Mouse (Mus musculus): Measurements from ENCODE around the gene Ptov1. TPM values are rescaled to one million over a fixed set of nuclear protein-coding genes. Genes with fewer than 3 reads are reported as not detected.
A peak's percentile ranks its signal among the peaks of the same experiment; 100 is the strongest.

The Ptov1 gene
- total RNA-seq (2014; fragmentation: Nextera tagmentation) (79.6 and 88.8 TPM in 2 replicates), total RNA-seq (2017) (19.6 and 40.9 TPM in 2 replicates)

- ATAC-seq (replicated peaks; ENCODE audit: low FRiP score, low TSS enrichment, poor library complexity, severe bottlenecking) = peak; percentile 84
Measured at GRCm38 (mm10) chr7:44869697-44870528, at the start of gene Ptov1. Gene Ptov1 (minus strand): TSS chr7:44869788.

GRCm38 (mm10) chr7:44919127-44919526 is 49.5 kb upstream of the Ptov1 start:
- ATAC-seq (replicated peaks; ENCODE audit: low FRiP score, low TSS enrichment, poor library complexity, severe bottlenecking) = no peak

GRCm38 (mm10) chr7:44918219-44918618 is 48.6 kb upstream of the Ptov1 start:
- ATAC-seq (replicated peaks; ENCODE audit: low FRiP score, low TSS enrichment, poor library complexity, severe bottlenecking) = no peak

- no peak for ATAC-seq (replicated peaks; ENCODE audit: low FRiP score, low TSS enrichment, poor library complexity, severe bottlenecking)
Measured at GRCm38 (mm10) chr7:44916881-44917280, 47.3 kb upstream of the Ptov1 start.

GRCm38 (mm10) chr7:44916191-44916590 is 46.6 kb upstream of the Ptov1 start:
- ATAC-seq (replicated peaks; ENCODE audit: low FRiP score, low TSS enrichment, poor library complexity, severe bottlenecking) = no peak

- no peak for ATAC-seq (replicated peaks; ENCODE audit: low FRiP score, low TSS enrichment, poor library complexity, severe bottlenecking)
Measured at GRCm38 (mm10) chr7:44915314-44915713, 45.7 kb upstream of the Ptov1 start.

- no peak for ATAC-seq (replicated peaks; ENCODE audit: low FRiP score, low TSS enrichment, poor library complexity, severe bottlenecking)
Measured at GRCm38 (mm10) chr7:44914396-44914795, 44.8 kb upstream of the Ptov1 start.

GRCm38 (mm10) chr7:44908706-44909476 is 39.3 kb upstream of the Ptov1 start:
- ATAC-seq (replicated peaks; ENCODE audit: low FRiP score, low TSS enrichment, poor library complexity, severe bottlenecking) = no peak

- no peak for ATAC-seq (replicated peaks; ENCODE audit: low FRiP score, low TSS enrichment, poor library complexity, severe bottlenecking)
Measured at GRCm38 (mm10) chr7:44905430-44905829, 35.8 kb upstream of the Ptov1 start.

GRCm38 (mm10) chr7:44901230-44901722 is 31.7 kb upstream of the Ptov1 start:
- ATAC-seq (replicated peaks; ENCODE audit: low FRiP score, low TSS enrichment, poor library complexity, severe bottlenecking) = peak; percentile 31

- no peak for ATAC-seq (replicated peaks; ENCODE audit: low FRiP score, low TSS enrichment, poor library complexity, severe bottlenecking)
Measured at GRCm38 (mm10) chr7:44900632-44901031, 31.0 kb upstream of the Ptov1 start.

GRCm38 (mm10) chr7:44898607-44899006 is 29.0 kb upstream of the Ptov1 start:
- ATAC-seq (replicated peaks; ENCODE audit: low FRiP score, low TSS enrichment, poor library complexity, severe bottlenecking) = no peak

GRCm38 (mm10) chr7:44896499-44896898 is 26.9 kb upstream of the Ptov1 start:
- no peak for ATAC-seq (replicated peaks; ENCODE audit: low FRiP score, low TSS enrichment, poor library complexity, severe bottlenecking)

GRCm38 (mm10) chr7:44895593-44896434 is 26.2 kb upstream of the Ptov1 start, which contains the start of gene Fuz:
Gene Fuz (plus strand): TSS chr7:44896079.
- ATAC-seq (replicated peaks; ENCODE audit: low FRiP score, low TSS enrichment, poor library complexity, severe bottlenecking) = peak; percentile 67

GRCm38 (mm10) chr7:44895206-44895592 is 25.6 kb upstream of the Ptov1 start:
- no peak for ATAC-seq (replicated peaks; ENCODE audit: low FRiP score, low TSS enrichment, poor library complexity, severe bottlenecking)

GRCm38 (mm10) chr7:44894175-44894574 is 24.6 kb upstream of the Ptov1 start:
- no peak for ATAC-seq (replicated peaks; ENCODE audit: low FRiP score, low TSS enrichment, poor library complexity, severe bottlenecking)

GRCm38 (mm10) chr7:44893197-44893596 is 23.6 kb upstream of the Ptov1 start:
- no peak for ATAC-seq (replicated peaks; ENCODE audit: low FRiP score, low TSS enrichment, poor library complexity, severe bottlenecking)

GRCm38 (mm10) chr7:44892276-44892921 is 22.8 kb upstream of the Ptov1 start, which contains the start of gene Med25:
Gene Med25 (minus strand): TSS chr7:44892712.
- ATAC-seq (replicated peaks; ENCODE audit: low FRiP score, low TSS enrichment, poor library complexity, severe bottlenecking) = peak; percentile 51

- ATAC-seq (replicated peaks; ENCODE audit: low FRiP score, low TSS enrichment, poor library complexity, severe bottlenecking) = no peak
Measured at GRCm38 (mm10) chr7:44891611-44892010, 22.0 kb upstream of the Ptov1 start.

All from megakaryocyte-erythroid progenitor cell, adult 5-6 weeks (primary cell).